Mouse (Mus musculus): Measurements from ENCODE around the gene Zbtb20. TPM values are rescaled to one million over a fixed set of nuclear protein-coding genes. Genes with fewer than 3 reads are reported as not detected.

Zbtb20 gene
- polyA plus RNA-seq, 1 experiment, result 14.7 TPM

DNA sequence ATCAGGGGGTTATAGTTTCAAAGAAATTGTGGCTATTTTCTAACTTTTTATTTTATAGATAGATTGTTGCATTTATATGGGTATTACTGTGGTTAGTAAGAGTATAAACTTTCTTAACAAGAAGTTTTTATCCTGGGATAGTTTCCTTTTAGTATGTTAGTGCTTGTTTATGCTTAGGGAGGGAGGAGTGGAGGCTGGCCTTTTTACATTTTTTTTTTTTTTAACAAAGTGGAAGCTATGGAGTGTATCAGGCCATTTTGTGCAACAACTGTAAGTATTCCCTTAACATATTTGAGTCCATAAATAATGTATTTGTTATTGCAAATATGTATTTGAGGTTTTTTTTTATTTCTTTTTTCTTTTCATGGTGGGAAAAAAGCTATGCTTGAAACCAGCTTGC, 32.7 kb downstream of the Zbtb20 start:
- Histone ChIP-seq H3K27ac (ENCODE audit: insufficient read depth, low read depth, low read length) (no peak overlapping the region), H3K4me3 (ENCODE audit: insufficient read depth, low read length) (no peak overlapping the region), H3K4me1 (ENCODE audit: control insufficient read depth, insufficient read depth, low read length) (no peaks in the 10 kb centered on the region; the same call in 1 of the 2 replicates)
- TF ChIP-seq CTCF (IDR thresholded peaks at IDR 0.05; ENCODE audit: low read depth, low read length) (no peak), POLR2A (IDR thresholded peaks at IDR 0.05; ENCODE audit: borderline replicate concordance, low read depth, low read length) (no peak)

DNA sequence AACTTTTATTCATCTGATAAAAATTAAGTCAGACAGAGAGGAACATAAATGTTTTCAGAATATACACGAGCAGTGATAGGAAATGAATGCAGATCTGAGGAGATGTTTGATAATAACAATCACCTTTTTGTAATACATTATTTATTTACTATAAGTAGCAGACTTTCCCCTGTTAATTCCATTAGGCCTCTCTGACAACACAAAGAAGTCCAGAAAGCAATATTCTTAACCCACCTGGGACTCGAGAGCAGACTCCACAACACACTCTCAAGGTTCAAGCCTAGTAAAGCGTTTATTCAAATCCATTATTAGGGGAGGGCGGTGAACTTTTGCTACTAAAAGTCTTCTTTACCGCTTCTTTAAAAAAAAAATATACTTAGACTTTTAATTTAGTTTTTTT, 33.2 kb downstream of the Zbtb20 start:
- H3K27ac ChIP-seq (ENCODE audit: insufficient read depth, low read depth, low read length), result no peak overlapping the region
- H3K4me3 ChIP-seq (ENCODE audit: insufficient read depth, low read length), result no peak overlapping the region
- TF ChIP-seq POLR2A (IDR thresholded peaks at IDR 0.05; ENCODE audit: borderline replicate concordance, low read depth, low read length), result no peak
- no peak for TF ChIP-seq CTCF (IDR thresholded peaks at IDR 0.05; ENCODE audit: low read depth, low read length)
- H3K4me1 ChIP-seq (ENCODE audit: control insufficient read depth, insufficient read depth, low read length), result no peaks in the 10 kb centered on the region; the same call in 1 of the 2 replicates

DNA sequence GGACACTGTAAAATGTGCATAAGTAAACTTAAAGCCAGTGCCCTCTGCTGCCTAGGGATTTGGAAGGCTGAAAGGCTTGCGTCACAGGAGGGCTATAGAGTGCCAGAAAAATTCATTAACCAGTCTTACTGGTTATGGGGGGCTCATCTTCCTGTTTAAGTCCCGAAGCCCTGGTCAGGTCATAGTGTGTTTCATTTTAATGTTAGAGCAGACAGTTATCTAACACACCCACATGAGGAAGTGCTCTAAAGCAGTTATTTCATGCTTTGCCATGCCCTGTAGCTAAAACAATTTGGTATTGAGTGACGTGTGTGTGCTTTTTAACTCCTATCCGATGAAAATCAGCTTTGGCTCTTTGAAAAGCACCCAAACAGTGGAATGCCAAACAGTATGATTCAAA, 34.3 kb downstream of the Zbtb20 start:
- no peaks in the 10 kb centered on the region; the same call in 1 of the 2 replicates for H3K4me1 ChIP-seq (ENCODE audit: control insufficient read depth, insufficient read depth, low read length)
- no peak overlapping the region for H3K4me3 ChIP-seq (ENCODE audit: insufficient read depth, low read length)
- TF ChIP-seq POLR2A (IDR thresholded peaks at IDR 0.05; ENCODE audit: borderline replicate concordance, low read depth, low read length) (no peak), CTCF (IDR thresholded peaks at IDR 0.05; ENCODE audit: low read depth, low read length) (no peak)
- no peak overlapping the region for H3K27ac ChIP-seq (ENCODE audit: insufficient read depth, low read depth, low read length)

DNA sequence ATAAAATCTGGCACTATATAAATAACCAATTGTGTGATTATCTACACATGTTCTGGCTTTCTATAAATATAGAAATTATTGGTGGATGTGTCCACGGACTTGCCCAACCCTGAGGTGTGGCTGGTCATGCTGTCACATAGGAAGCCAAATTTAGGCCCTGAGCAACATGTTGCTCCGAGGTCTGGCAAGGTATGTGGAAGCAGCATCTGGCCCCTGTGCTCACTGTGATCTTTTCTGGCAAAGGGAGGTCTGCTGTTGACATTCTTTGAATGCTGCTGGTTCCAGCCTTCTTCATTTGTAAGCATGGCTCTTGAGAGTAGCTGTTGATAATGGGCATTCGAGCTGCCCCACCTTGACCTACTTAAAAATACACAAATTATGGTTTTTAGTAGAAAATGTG, 35.0 kb downstream of the Zbtb20 start:
- H3K4me1 ChIP-seq (ENCODE audit: control insufficient read depth, insufficient read depth, low read length), result no peaks in the 10 kb centered on the region; the same call in 1 of the 2 replicates
- no peak for TF ChIP-seq POLR2A (IDR thresholded peaks at IDR 0.05; ENCODE audit: borderline replicate concordance, low read depth, low read length)
- TF ChIP-seq CTCF (IDR thresholded peaks at IDR 0.05; ENCODE audit: low read depth, low read length), result no peak
- no peak overlapping the region for H3K27ac ChIP-seq (ENCODE audit: insufficient read depth, low read depth, low read length)

GRCm38 (mm10) chr16:42911326-42911725, 35.6 kb downstream of the Zbtb20 start:
- Histone ChIP-seq H3K4me1 (ENCODE audit: control insufficient read depth, insufficient read depth, low read length) (no peaks in the 10 kb centered on the region; the same call in 1 of the 2 replicates), H3K4me3 (ENCODE audit: insufficient read depth, low read length) (no peak overlapping the region), H3K27ac (ENCODE audit: insufficient read depth, low read depth, low read length) (no peak overlapping the region)
- TF ChIP-seq CTCF (IDR thresholded peaks at IDR 0.05; ENCODE audit: low read depth, low read length), result no peak
- TF ChIP-seq POLR2A (IDR thresholded peaks at IDR 0.05; ENCODE audit: borderline replicate concordance, low read depth, low read length), result no peak

More for the DNA sequence above, 35.0 kb downstream of the Zbtb20 start:
- H3K4me3 ChIP-seq (ENCODE audit: insufficient read depth, low read length), result no peak overlapping the region

- Histone ChIP-seq H3K27ac (ENCODE audit: insufficient read depth, low read depth, low read length) (no peak overlapping the region), H3K4me3 (ENCODE audit: insufficient read depth, low read length) (no peak overlapping the region), H3K4me1 (ENCODE audit: control insufficient read depth, insufficient read depth, low read length) (no peaks in the 10 kb centered on the region; the same call in 1 of the 2 replicates)
- no peak for TF ChIP-seq CTCF (IDR thresholded peaks at IDR 0.05; ENCODE audit: low read depth, low read length)
- TF ChIP-seq POLR2A (IDR thresholded peaks at IDR 0.05; ENCODE audit: borderline replicate concordance, low read depth, low read length), result no peak
Measured at GRCm38 (mm10) chr16:42911815-42912214, 36.1 kb downstream of the Zbtb20 start.

GRCm38 (mm10) chr16:42913291-42913690, 37.6 kb downstream of the Zbtb20 start:
- H3K4me1 ChIP-seq (ENCODE audit: control insufficient read depth, insufficient read depth, low read length), result no peaks in the 10 kb centered on the region; the same call in 1 of the 2 replicates
- no peak overlapping the region for H3K4me3 ChIP-seq (ENCODE audit: insufficient read depth, low read length)
- TF ChIP-seq CTCF (IDR thresholded peaks at IDR 0.05; ENCODE audit: low read depth, low read length), result no peak
- TF ChIP-seq POLR2A (IDR thresholded peaks at IDR 0.05; ENCODE audit: borderline replicate concordance, low read depth, low read length), result no peak
- H3K27ac ChIP-seq (ENCODE audit: insufficient read depth, low read depth, low read length), result no peak overlapping the region

DNA sequence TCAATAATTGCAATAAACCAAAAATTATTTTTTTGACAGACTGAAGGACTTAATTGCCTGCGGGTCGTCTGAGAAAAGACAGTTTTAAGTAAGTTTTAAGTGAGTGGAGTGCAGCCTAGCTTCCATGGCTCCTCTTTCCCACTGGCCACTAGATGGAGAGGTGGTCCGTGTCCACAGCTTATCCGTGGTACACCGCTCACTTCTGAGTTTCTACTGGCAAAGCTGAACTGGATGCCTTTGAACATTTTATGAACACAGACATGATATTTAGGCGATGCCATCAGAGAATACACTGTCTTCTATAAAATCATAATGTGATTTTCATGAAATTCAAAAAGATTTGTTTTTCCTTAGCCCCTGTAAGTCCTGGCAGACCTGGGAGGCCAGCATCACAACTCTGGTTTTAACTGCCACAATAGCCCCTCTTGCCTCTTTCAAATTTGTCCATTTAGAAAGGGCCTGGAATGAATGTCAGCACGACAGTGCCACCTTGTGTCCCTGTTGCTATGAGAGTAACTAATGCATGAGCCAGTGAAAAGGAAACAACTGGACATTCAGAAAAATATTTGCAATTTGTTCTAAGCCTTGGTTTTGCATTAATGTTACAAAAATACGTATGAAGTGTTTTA, 38.9 kb downstream of the Zbtb20 start:
- H3K27ac ChIP-seq (ENCODE audit: insufficient read depth, low read depth, low read length), result no peak overlapping the region
- TF ChIP-seq POLR2A (IDR thresholded peaks at IDR 0.05; ENCODE audit: borderline replicate concordance, low read depth, low read length), result no peak
- 0 out of 2 replicates have a peak, but pooled peaks have one; percentile 18 for TF ChIP-seq CTCF (IDR thresholded peaks at IDR 0.05; ENCODE audit: low read depth, low read length)
- H3K4me1 ChIP-seq (ENCODE audit: control insufficient read depth, insufficient read depth, low read length), result no peaks in the 10 kb centered on the region; the same call in 1 of the 2 replicates
- no peak overlapping the region for H3K4me3 ChIP-seq (ENCODE audit: insufficient read depth, low read length)

GRCm38 (mm10) chr16:42919992-42920760, 44.5 kb downstream of the Zbtb20 start:
- no peak overlapping the region for H3K27ac ChIP-seq (ENCODE audit: insufficient read depth, low read depth, low read length)
- TF ChIP-seq POLR2A (IDR thresholded peaks at IDR 0.05; ENCODE audit: borderline replicate concordance, low read depth, low read length) (no peak), CTCF (IDR thresholded peaks at IDR 0.05; ENCODE audit: low read depth, low read length) (no peak)
- H3K4me3 ChIP-seq (ENCODE audit: insufficient read depth, low read length), result no peak overlapping the region
- no peaks in the 10 kb centered on the region for H3K4me1 ChIP-seq (ENCODE audit: control insufficient read depth, insufficient read depth, low read length)

DNA sequence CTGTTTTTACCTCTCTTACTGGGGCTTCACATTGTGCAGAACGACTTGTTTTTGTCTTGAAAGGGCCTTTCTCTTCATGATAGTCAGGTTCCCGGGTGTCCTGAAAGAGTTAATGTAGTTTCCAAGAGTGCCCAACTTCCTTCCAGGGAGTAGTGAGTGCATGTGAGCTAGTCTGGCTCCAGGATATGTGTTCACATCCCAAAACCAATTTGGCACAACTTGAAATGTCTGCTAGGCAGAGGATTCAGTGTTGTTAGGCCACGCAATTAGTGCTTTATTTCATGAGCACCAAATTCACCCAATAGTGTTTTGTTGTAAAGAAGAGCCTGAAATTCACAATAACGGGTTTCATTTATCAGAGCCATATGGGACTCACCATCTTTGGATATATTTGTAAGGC, 45.8 kb downstream of the Zbtb20 start:
- Histone ChIP-seq H3K4me1 (ENCODE audit: control insufficient read depth, insufficient read depth, low read length) (no peaks in the 10 kb centered on the region), H3K27ac (ENCODE audit: insufficient read depth, low read depth, low read length) (no peak overlapping the region), H3K4me3 (ENCODE audit: insufficient read depth, low read length) (no peak overlapping the region)
- no peak for TF ChIP-seq CTCF (IDR thresholded peaks at IDR 0.05; ENCODE audit: low read depth, low read length)
- no peak for TF ChIP-seq POLR2A (IDR thresholded peaks at IDR 0.05; ENCODE audit: borderline replicate concordance, low read depth, low read length)

Measured in bone marrow macrophage, adult 2 months (primary cell).